Mouse (Mus musculus) left cerebral cortex, postnatal 10 days (tissue): ENCODE measurements around the gene Stoml1. TPM values are rescaled to one million over a fixed set of nuclear protein-coding genes. Genes with fewer than 3 reads are reported as not detected.
"Not testable (repeated sequence)": the region's sequence is repeated elsewhere in the genome, so short reads cannot be mapped to it uniquely, and the experiment has no call there.

Experiments used
- DNase-seq, 2 experiments: peaks; one replicate each; pipeline ENCODE4 v3.0.0; 2021 to 2022; ENCODE audit warnings: low spot score in 2 of 2, mixed read lengths in 1 of 2; ENCODE audit errors: extremely low spot score in 1 of 2
- intact Hi-C: fragments of 180-260 bp; cut with DNase I; formaldehyde crosslinking; loops from one replicate; pipeline ENCODE4 v1.15.1; 2025
- total RNA-seq, 2 experiments: library from RNA; stranded (reverse); gene quantifications; 2 replicates each; pipeline ENCODE4 v1.2.3; 2021

Stoml1 gene
- total RNA-seq, 2 experiments from 2014 or later = 89.0 to 93.1 TPM

DNA sequence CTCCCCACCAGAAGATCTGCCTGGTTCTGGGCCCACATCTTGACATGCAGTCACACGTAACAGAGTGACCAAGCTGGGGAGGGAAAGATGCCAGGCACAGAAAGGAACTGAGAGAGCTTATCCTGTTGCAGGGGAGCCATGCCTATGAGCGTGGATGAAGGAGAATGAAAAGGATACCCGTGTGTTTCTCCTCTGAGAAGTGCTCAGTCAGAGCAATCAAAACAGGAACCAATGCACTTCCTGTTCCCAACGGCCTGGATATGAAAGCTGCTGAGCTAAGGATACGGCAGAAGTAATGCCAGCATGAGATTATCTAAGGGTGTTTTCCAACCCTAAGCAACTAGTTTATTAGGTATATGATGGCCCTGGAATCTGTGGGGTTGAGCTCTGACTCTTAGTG is 20.6 kb upstream of the Stoml1 start:
- intact Hi-C loops = no loop called here
- no peak for DNase-seq

DNA sequence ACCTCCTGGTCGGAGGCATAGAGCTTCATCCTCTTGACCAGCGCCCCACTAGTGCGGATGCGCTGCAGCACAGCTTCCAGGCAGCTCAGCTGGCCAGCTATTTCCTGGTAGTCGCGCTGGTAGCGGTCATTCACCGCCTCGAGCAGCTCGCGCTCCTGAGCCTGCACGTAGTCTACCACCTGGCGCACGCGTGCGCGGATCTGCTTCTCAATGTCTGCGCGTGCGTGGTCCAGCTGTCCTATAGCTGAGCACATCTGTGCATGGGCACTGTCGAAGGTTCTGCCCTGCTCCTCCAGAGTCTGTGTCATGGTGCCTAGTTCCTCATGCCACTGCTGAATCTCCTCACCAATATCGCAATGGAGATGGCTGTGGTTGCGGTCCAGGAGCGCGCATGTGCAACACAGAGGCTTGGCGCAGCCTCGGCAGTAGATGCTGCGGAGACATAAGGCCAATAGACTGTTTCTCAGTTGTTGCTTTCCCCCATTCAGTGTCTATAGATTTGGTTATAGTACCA is 18.4 kb upstream of the Stoml1 start:
- intact Hi-C loops = no loop called here
- DNase-seq = no peak

DNA sequence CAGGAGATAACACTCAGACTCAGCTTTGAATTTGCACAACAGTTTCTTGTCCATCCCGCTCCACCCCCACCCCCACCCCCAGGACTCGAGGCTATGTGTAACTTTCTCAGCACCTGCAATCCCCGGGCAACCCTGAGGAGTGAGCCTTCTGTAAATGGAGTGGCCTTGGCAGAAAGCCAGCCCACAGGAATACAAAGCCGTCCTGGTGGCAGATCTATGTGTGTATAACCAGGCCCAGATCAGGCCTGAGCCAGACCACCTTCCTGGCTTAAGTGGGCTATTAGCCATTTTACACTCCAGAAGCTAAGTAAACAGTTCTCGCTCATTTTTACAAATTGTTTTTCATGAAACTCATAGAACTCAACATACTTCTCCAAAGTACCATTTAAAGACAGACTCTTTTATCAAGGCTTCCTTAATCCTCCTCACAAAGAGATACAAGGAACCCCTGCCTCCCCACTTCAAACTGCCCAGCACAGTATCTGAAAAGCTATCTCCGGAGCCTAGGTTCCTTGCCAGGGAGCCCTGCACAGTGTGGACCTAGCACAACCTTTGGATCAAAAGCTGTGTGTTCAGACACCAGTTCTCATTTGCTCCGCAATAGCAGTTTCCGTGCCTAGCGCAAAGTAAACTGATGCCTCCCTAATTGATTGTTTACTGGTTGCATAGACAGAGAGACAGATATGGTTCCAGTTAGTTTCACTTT is 11.0 kb upstream of the Stoml1 start:
- intact Hi-C loops = no loop called here
- DNase-seq = peak in 1 of 2 experiments; percentile 59

DNA sequence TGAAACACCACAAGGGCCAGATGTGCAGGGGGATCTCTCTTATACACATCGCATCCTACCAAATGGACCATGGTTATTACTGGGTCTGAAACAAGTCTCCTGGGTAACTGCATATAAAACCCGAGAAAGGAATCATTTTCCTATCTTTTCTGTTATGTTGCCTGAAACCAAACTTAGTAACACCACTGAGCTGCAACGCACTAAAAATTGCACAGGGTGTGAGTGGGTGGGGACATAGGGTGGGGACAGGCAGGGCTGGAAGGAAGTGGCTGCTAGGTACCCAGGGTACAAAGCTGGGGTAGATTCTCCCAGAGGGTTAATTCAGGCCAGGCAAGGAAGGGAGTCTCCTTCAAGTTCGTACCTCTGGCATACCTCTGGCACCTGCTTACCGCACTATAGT is 10.3 kb upstream of the Stoml1 start:
- intact Hi-C loops = no loop called here
- DNase-seq = no peak

DNA sequence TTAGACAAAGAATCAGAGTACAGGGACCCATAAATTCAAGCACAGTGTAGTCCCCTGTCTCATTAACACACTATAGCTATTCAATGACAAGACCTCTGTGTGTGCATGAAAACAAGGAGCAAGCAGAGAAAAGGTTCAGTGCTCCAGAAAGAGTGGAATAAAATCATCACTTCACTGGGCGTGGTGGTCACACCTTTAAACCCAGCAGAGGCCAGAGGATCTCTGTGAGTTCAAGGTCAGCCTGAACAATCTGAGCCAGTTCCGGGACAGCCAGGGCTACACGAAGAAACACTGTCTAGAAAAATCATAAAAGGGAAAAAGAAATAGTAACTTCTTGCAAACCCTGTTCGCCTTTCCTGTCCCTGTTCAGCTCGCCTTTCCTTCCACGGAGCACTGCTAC is 9.3 kb upstream of the Stoml1 start:
- intact Hi-C loops = no loop called here
- no peak for DNase-seq

DNA sequence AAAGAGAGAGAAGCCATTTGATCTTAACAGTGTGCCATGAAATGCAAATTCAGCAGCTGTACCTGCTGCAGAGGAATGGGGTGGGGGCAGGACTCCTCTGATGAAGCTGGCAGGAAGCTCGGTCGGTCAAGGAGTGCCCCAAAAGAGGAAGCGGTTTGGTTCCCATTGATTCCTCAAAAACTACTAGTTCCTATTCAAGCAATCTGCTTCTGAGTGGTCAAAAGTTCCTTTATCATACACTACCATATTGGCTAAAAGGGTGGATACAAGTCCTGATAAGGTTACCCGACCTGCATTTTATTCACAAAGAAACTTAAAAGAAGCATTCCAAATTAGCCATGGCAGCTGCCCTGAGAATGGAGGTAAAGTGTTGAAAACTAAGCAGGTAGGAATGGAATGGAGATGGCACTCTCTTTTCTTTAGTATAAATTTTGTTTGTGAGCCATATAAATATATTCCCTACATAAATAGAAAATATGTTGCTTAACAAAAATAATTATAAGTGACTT is 6.8 kb upstream of the Stoml1 start:
- intact Hi-C loops = no loop called here
- DNase-seq = no peak

DNA sequence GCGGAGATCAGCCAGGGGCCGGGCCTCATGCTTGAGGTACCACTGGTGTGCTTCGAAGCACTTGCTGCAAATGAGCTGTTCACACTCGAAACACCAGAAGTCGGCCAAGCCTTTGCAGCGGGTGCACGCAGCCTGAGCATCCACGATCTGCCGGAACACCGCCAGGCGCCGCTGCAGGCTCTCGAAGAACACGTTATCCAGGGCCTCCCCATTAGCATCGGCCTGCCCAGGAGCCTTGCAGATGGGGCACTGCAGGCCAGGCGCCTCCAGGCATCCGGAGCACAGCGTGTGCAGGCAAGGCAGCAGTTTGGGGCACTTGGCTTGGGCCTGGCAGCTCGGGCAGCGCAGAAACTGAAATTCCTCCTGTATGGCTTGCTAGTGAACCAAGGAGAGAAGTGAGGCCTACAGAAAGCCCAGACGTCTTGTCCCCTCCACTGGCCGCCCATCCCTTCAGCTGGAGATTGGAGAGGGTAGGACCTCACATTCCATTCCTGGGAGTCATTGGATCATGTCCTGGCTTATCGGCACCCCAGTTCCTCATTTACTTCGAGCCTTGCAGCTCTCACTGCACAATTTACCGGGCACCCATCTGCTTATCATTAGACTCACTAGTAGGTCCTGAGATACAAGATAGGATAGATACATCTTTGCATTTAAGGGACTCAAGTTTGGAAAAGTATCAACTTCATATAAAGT is 5.8 kb upstream of the Stoml1 start:
- DNase-seq = peak; percentile 72 to 90
- intact Hi-C loops = no loop called here

DNA sequence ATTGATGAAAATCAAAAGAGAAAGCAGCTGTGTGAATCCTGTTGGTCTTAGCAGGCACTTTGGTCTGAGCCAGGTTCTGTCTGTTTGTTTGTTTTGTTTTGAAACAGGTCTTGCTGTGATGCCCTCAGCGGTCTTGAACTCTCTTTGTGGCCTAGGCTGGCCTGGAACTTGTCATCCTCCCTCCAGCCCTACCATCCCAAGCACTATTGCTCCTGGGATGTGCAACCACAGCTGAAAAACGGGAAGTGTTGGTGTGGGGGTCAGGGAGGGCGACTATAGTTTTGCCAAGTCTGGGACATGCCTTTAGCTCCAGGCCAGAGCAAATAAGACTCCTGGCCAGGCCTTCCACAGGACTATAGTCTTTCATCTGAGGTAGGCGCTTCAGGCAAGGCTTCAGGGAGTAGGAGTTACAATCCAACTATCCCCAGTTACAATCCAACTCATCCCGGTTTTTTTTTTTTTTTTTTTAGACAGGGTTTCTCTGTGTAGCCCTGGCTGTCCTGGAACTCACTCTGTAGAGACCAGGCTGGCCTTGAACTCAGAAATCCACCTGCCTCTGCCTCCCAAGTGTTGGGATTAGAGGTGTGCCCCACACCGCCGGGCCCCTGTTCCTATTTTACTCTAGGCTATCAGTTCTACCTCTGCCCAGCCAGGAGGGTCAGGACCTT is 4.1 kb upstream of the Stoml1 start:
- intact Hi-C loops = no loop called here
- DNase-seq = no peak

DNA sequence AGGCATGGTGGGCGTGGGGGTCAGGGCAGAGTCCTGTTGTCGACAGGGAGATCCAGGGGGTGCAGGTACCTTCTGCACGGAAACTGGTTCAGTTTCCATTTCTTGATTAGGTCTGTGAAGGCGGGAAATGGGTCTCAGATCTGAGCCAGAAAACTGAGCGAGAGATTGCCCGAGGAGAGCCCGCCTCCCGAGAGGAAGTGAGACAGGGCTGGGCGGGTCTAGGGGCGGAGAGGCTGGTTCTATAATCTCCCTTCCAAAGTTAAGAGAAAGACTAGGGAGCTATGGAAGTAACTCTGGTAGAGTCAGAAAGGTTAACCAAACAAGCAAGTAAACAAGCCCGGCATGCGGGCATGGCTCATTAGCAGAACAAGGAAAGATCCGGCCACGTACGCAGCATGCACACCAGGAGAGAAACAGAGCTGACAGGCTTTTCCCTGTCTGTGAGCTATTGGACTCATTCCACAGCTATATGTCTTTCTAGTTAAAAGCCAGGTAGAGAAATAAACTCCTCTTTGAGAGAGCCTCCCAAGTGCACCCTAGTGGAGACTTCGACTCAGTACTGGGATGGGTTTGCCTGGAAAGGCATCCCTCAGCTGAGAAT is 3.3 kb upstream of the Stoml1 start, which contains the start of gene Pml:
TSS of gene Pml (minus strand) at position 195 of the 601 bp plus-strand sequence.
- DNase-seq = peak; percentile 38 to 82
- intact Hi-C loops = no loop called here

DNA sequence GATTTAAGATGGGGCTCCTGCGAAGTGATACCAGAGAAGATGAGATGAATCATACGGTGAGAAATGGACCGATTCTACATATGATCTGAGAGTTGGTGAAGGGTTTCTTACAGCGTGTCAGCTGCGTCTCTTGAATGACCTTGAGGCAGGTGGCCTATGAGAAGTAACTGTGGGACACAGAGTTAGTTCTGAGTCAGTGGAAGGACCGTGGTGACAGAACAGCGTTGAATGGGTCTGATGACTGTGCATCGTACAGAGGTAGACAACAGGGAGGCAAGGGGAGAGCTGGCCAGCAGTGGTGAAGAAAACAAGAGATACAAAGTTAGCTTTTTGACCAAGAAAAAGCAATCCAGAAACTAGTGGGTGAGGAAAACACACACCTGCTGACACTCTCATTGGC is 2.6 kb upstream of the Stoml1 start:
- intact Hi-C loops = no loop called here
- DNase-seq = no peak

DNA sequence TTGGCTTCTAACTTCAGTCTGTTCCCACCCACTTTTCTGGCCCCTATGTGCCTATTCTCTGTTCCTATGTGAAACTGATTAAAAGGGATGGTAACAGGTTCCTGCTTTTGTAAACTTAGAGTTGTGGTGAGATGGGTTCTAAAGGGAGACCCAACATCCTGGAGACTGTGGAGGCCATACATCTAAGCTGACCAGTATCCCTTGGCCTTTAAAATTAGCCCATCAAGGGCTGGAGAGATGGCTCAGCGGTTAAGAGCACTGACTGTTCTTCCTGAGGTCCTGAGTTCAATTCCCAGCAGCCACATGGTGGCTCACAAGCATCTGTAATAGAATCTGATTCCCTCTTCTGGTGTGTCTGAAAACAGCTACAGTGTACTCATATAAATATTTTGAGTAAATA is 2.2 kb upstream of the Stoml1 start:
- intact Hi-C loops, DNase-seq: not testable (repeated sequence)

DNA sequence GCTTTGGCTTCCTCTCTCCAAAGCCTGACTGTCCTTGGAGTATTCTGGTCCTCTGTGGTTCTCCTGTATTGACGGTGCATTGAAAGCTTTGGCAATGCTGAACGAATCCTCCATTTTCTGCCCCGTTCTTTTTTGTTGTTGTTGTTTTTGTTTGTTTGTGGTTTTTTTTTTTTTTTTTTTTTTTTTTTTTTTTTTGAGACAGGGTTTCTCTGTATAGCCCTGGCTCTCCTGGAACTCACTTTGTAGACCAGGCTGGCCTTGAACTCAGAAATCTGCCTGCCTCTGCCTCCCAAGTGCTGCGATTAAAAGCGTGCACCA is 800 bp downstream of the Stoml1 start:
- intact Hi-C loops, DNase-seq: not testable (repeated sequence)

DNA sequence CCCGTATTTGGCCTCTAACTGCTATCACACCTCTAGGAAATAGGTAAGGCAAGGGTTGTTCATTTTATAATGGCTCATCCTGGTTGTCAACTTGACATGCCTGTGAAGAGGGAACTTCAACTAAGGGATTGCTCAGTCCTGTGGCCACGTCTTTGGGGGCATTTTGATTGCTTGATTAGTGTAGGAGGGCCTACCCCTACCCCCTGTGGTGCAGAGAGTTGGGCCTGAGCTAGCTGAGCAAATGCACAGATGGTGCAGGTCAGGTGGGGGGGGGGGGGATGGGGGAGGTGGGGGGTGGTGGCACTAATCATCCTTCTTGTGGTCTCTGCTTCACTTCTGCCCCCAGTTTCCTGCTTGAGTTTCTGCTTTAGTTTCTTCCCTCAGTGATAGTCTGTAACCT is 2.1 kb downstream of the Stoml1 start:
- intact Hi-C loops = no loop called here
- DNase-seq = no peak

DNA sequence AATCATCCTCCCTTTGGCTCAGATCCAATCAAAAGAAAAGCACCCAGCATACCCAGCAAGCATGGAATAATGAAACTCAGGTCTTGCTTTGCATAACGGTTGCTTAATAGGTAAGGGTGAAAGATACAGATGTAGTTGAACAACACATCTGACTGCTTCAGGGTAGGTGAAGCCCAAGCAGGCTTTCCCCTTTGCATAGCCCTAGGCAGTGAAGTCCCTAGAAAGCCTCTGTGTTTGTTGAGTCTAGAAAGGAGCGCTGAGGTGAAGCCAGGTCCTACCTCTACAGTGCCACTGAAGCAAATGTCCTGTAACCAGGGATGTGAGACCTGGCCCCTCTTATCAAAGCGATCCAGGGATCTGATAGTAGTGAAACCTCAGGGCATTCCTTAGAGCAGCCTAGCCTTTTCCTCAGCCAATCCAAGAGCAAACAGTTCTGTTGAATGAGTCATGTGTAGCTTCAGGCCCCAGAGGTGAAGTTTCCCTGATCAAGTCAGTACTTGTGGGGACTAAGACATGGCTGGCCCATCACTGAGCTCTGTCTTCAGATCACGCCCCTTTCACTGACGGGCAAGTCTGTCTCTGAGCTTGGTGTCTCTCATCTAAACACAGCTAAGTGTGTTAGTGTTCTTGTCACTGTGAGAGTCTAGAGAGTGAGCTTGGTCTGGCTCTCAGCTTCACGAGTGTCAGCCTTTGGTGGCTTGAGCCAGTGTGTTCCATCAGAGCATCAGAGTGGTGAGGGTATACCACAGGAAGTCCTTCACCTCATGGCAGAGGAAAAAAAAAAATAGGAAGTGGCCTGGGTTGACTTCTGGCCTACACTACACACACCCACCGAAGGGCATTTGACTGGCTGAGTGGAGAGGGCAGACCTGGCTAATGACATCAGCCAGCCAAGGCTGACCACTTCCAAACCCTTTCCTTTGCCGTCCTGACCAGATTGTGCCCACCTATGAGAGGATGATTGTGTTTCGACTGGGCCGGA is 3.0 kb downstream of the Stoml1 start:
- no peak for DNase-seq
- intact Hi-C loops = no loop called here

DNA sequence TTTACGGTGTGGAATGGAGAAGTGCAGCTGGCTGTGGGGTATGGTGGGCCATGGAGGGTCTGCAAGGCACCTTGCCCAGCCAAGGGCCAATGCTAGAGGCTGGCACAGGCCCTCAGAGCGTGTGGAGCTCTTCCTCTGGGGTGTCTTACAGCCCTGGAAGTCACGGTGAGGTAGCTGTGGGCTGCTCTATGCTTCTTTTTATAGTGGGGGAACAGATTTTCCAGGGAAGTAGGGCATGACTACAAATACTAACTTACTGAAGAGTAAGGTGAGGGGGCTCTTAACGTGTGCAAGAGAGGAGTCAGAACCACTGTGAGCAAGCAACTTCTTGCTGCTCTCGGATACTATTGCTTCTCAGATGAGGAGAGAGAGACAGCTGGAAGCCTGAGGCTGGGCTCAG is 9.5 kb downstream of the Stoml1 start:
- no peak for DNase-seq
- intact Hi-C loops = no loop called here

DNA sequence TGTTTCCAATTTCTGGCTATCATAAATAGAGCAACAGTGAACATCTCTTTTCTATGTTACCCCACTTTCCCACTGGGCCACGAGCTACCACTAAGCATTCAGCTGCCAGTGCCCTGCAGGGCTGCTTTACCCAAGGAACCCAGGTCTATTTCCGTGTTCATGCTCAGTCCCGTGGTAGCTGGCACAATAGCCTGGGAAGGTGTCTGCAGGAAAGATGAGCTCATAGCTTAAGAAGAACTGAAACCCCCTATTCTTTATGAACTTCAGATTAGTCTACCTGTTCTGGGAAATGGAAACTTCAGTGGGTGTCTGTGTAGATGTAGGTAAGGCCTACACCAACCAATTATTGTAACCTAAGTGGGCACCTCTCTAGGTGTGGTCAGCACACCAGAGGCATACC is 12.4 kb downstream of the Stoml1 start:
- intact Hi-C loops = no loop called here
- DNase-seq = no peak

DNA sequence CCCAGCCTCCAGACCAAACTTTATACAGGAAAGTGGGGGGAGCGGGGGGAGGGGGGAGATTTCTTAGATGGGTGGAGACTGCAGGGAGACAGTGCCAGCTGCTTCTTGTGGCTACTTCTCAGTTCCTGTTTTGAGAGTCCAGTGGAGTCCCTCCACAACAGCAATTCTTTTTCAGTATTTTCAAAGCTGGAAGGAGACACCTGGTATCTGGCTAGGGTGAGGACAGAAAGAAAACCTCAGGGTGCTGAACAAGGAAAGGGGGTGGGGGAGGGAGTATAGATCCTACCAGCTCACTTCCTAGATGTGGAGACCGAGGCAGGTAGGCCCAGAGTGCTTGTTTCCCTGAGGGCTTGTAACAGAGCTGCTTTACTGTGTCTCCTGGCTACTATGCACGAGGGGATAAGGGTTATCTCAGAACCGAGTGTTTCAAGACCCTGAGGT is 13.6 kb downstream of the Stoml1 start:
- DNase-seq = peak in 1 of 2 experiments; percentile 28

DNA sequence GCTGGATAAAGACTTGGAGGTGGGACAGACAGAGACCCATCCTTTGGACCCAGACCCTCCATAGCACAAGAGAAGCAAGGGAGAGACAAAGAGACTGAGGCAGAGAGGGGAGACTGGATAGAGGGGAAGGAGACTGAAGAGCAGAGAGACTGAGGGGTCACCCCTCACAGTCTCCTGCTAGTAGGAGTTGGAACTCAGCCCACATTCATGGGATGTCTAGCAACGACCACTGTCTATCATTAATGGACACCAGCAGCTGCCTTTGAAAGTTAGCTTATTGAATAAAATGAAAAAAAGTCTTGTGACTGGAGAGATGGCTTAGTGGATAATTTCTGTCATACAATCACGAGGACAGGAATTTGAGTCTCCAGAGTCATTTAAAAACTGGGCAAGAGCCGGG is 14.1 kb downstream of the Stoml1 start:
- DNase-seq = no peak
- intact Hi-C loops = no loop called here

More for the DNA sequence above, 13.6 kb downstream of the Stoml1 start:
- intact Hi-C loops = no loop called here
